Mouse (Mus musculus) forebrain, embryonic 10.5 days (tissue): ENCODE measurements around the gene Plekhg1. TPM values are rescaled to one million over a fixed set of nuclear protein-coding genes. Genes with fewer than 3 reads are reported as not detected.

ENCODE experiments used
- DNase-seq: peaks from one replicate; pipeline ENCODE4 v3.0.0-alpha.2; 2017; ENCODE audit warnings: low spot score; ENCODE audit errors: extremely low spot score
- H3K27ac ChIP-seq: fragments of 300-500 bp; sonication (generic); 2 replicates; pipeline ENCODE4 v1.5.1; 2016; ENCODE audit warnings: mild to moderate bottlenecking
- H3K27me3 ChIP-seq: fragments of 300-500 bp; sonication (generic); 2 replicates; pipeline ENCODE4 v1.6.1; 2016; ENCODE audit warnings: mild to moderate bottlenecking; ENCODE audit not compliant: poor library complexity, severe bottlenecking
- H3K36me3 ChIP-seq: fragments of 300-500 bp; sonication (generic); replicated peaks from 2 replicates; pipeline ENCODE4 v1.6.1; 2016; ENCODE audit warnings: mild to moderate bottlenecking, moderate library complexity
- H3K4me1 ChIP-seq: fragments of 300-500 bp; sonication (generic); 2 replicates; pipeline ENCODE4 v1.6.1; 2016
- H3K4me3 ChIP-seq: fragments of 300-500 bp; sonication (generic); 2 replicates; pipeline ENCODE4 v1.5.1; 2016; ENCODE audit warnings: mild to moderate bottlenecking, moderate library complexity
- H3K9me3 ChIP-seq: fragments of 300-500 bp; sonication (generic); 2 replicates; pipeline ENCODE4 v1.6.1; 2016; ENCODE audit warnings: mild to moderate bottlenecking, moderate library complexity
- WGBS: fragments of 180-500 bp; shearing (Covaris S2); methylation state at CpG from one replicate; pipeline ENCODE4 v1.1.7; 2016; 5-methylcytosine and 5-hydroxymethylcytosine counted together
- polyA plus RNA-seq: library from polyadenylated mRNA; unstranded; fragments of >200 nt; fragmentation: Nextera tagmentation; extraction: Ambion mirVana; gene quantifications from 2 replicates; pipeline ENCODE4 v1.2.1, GENCODE M21; 2016

Gene Plekhg1
- polyA plus RNA-seq, 1 experiment from 2014 or later, result 12.0 TPM

- Histone ChIP-seq H3K27ac (no peak overlapping the region), H3K4me1 (peaks cover 7% of the 10 kb centered on the region; the same call in 1 of the 2 replicates), H3K27me3 (no peaks in the 10 kb centered on the region), H3K9me3 (no peaks in the 10 kb centered on the region), H3K4me3 (no peak overlapping the region), H3K36me3 (no peaks in the 10 kb centered on the region)
- no peak for DNase-seq
- whole genome bisulfite sequencing, result 91% methylated on average over 1 of the region's 1 CpGs
Measured at GRCm38 (mm10) chr10:3749580-3749979, 9.4 kb downstream of the Plekhg1 start.

GRCm38 (mm10) chr10:3761992-3762391 is 21.8 kb downstream of the Plekhg1 start:
- no peak for DNase-seq
- H3K27ac ChIP-seq, result no peak overlapping the region
- no peaks in the 10 kb centered on the region for H3K9me3 ChIP-seq
- H3K27me3 ChIP-seq, result no peaks in the 10 kb centered on the region
- 84% methylated on average over 5 of the region's 5 CpGs for WGBS
- no peaks in the 10 kb centered on the region for H3K36me3 ChIP-seq
- no peak overlapping the region for H3K4me3 ChIP-seq
- peaks cover 30% of the 10 kb centered on the region for H3K4me1 ChIP-seq

- H3K9me3 ChIP-seq, result no peaks in the 10 kb centered on the region
- H3K27me3 ChIP-seq, result no peaks in the 10 kb centered on the region
- H3K36me3 ChIP-seq, result no peaks in the 10 kb centered on the region
- H3K4me3 ChIP-seq, result no peak overlapping the region
- no peak overlapping the region for H3K27ac ChIP-seq
- WGBS, result 78% methylated on average over 3 of the region's 3 CpGs
- DNase-seq, result no peak
- peaks cover 22% of the 10 kb centered on the region for H3K4me1 ChIP-seq
Measured at GRCm38 (mm10) chr10:3763199-3763598, 23.0 kb downstream of the Plekhg1 start.

- H3K27ac ChIP-seq, result no peak overlapping the region
- peaks cover 6% of the 10 kb centered on the region; the same call in 1 of the 2 replicates for H3K36me3 ChIP-seq
- WGBS, result 95% methylated on average over 5 of the region's 5 CpGs
- DNase-seq, result no peak
- peaks cover 4% of the 10 kb centered on the region; the same call in 1 of the 2 replicates for H3K9me3 ChIP-seq
- H3K4me3 ChIP-seq, result no peak overlapping the region
- H3K27me3 ChIP-seq, result no peaks in the 10 kb centered on the region
- H3K4me1 ChIP-seq, result no peaks in the 10 kb centered on the region
Measured at GRCm38 (mm10) chr10:3769131-3769530, 29.0 kb downstream of the Plekhg1 start.

GRCm38 (mm10) chr10:3774330-3774729 is 34.2 kb downstream of the Plekhg1 start:
- DNase-seq, result no peak
- 92% methylated on average over 2 of the region's 2 CpGs for WGBS
- peaks cover 6% of the 10 kb centered on the region; the same call in 1 of the 2 replicates for H3K36me3 ChIP-seq
- H3K4me3 ChIP-seq, result no peak overlapping the region
- H3K9me3 ChIP-seq, result peaks cover 4% of the 10 kb centered on the region; the same call in 1 of the 2 replicates
- H3K27ac ChIP-seq, result no peak overlapping the region
- H3K27me3 ChIP-seq, result no peaks in the 10 kb centered on the region
- H3K4me1 ChIP-seq, result no peaks in the 10 kb centered on the region

- Histone ChIP-seq H3K4me3 (no peak overlapping the region), H3K9me3 (peaks cover 4% of the 10 kb centered on the region; the same call in 1 of the 2 replicates), H3K27me3 (no peaks in the 10 kb centered on the region), H3K27ac (no peak overlapping the region), H3K36me3 (peaks cover 6% of the 10 kb centered on the region; the same call in 1 of the 2 replicates), H3K4me1 (no peaks in the 10 kb centered on the region)
- 91% methylated on average over 2 of the region's 2 CpGs for WGBS
- DNase-seq, result no peak
Measured at GRCm38 (mm10) chr10:3776761-3777160, 36.6 kb downstream of the Plekhg1 start.

- 99% methylated on average over 4 of the region's 4 CpGs for WGBS
- H3K27me3 ChIP-seq, result no peaks in the 10 kb centered on the region
- H3K4me1 ChIP-seq, result no peaks in the 10 kb centered on the region
Measured at GRCm38 (mm10) chr10:3785362-3785761, 45.2 kb downstream of the Plekhg1 start.

GRCm38 (mm10) chr10:3786531-3786930 is 46.4 kb downstream of the Plekhg1 start:
- 92% methylated on average over 4 of the region's 4 CpGs for WGBS
- Histone ChIP-seq H3K27ac (no peak overlapping the region), H3K27me3 (no peaks in the 10 kb centered on the region), H3K4me3 (no peak overlapping the region), H3K4me1 (no peaks in the 10 kb centered on the region), H3K9me3 (no peaks in the 10 kb centered on the region), H3K36me3 (no peaks in the 10 kb centered on the region)
- no peak for DNase-seq

More at GRCm38 (mm10) chr10:3785362-3785761, 45.2 kb downstream of the Plekhg1 start:
- no peaks in the 10 kb centered on the region for H3K9me3 ChIP-seq
- no peak overlapping the region for H3K4me3 ChIP-seq
- no peaks in the 10 kb centered on the region for H3K36me3 ChIP-seq
- no peak overlapping the region for H3K27ac ChIP-seq
- no peak for DNase-seq

- H3K27me3 ChIP-seq, result no peaks in the 10 kb centered on the region
- no peaks in the 10 kb centered on the region for H3K4me1 ChIP-seq
- no peak overlapping the region for H3K27ac ChIP-seq
- H3K9me3 ChIP-seq, result no peaks in the 10 kb centered on the region
- H3K36me3 ChIP-seq, result no peaks in the 10 kb centered on the region
- H3K4me3 ChIP-seq, result no peak overlapping the region
- no peak for DNase-seq
- 86% methylated on average over 5 of the region's 5 CpGs for WGBS
Measured at GRCm38 (mm10) chr10:3787006-3787405, 46.8 kb downstream of the Plekhg1 start.

- Histone ChIP-seq H3K27ac (no peak overlapping the region), H3K9me3 (no peaks in the 10 kb centered on the region), H3K36me3 (no peaks in the 10 kb centered on the region), H3K4me1 (peaks cover 5% of the 10 kb centered on the region), H3K27me3 (no peaks in the 10 kb centered on the region), H3K4me3 (no peak overlapping the region)
- WGBS, result 89% methylated on average over 3 of the region's 3 CpGs
- DNase-seq, result no peak
Measured at GRCm38 (mm10) chr10:3793825-3794224, 53.7 kb downstream of the Plekhg1 start.

- no peaks in the 10 kb centered on the region for H3K9me3 ChIP-seq
- no peaks in the 10 kb centered on the region for H3K27me3 ChIP-seq
- no peak for DNase-seq
- H3K27ac ChIP-seq, result no peak overlapping the region
- no peaks in the 10 kb centered on the region; the same call in 1 of the 2 replicates for H3K36me3 ChIP-seq
- H3K4me3 ChIP-seq, result no peak overlapping the region
- no peaks in the 10 kb centered on the region for H3K4me1 ChIP-seq
Measured at GRCm38 (mm10) chr10:3799455-3799854, 59.3 kb downstream of the Plekhg1 start.

- DNase-seq, result no peak
- Histone ChIP-seq H3K36me3 (no peaks in the 10 kb centered on the region; the same call in 1 of the 2 replicates), H3K4me3 (no peak overlapping the region), H3K4me1 (no peaks in the 10 kb centered on the region), H3K9me3 (no peaks in the 10 kb centered on the region), H3K27me3 (no peaks in the 10 kb centered on the region), H3K27ac (no peak overlapping the region)
- WGBS, result 81% methylated on average over 6 of the region's 6 CpGs
Measured at GRCm38 (mm10) chr10:3801254-3801653, 61.1 kb downstream of the Plekhg1 start.

- WGBS, result 48% methylated on average over 3 of the region's 3 CpGs
- Histone ChIP-seq H3K4me3 (no peak overlapping the region), H3K36me3 (no peaks in the 10 kb centered on the region; the same call in 1 of the 2 replicates), H3K9me3 (no peaks in the 10 kb centered on the region), H3K27me3 (no peaks in the 10 kb centered on the region), H3K27ac (no peak overlapping the region), H3K4me1 (no peaks in the 10 kb centered on the region)
- no peak for DNase-seq
Measured at GRCm38 (mm10) chr10:3805334-3805733, 65.2 kb downstream of the Plekhg1 start.

GRCm38 (mm10) chr10:3807980-3808379 is 67.8 kb downstream of the Plekhg1 start:
- WGBS, result 90% methylated on average over 3 of the region's 3 CpGs
- Histone ChIP-seq H3K9me3 (no peaks in the 10 kb centered on the region), H3K4me3 (no peak overlapping the region), H3K27ac (no peak overlapping the region), H3K27me3 (no peaks in the 10 kb centered on the region), H3K36me3 (no peaks in the 10 kb centered on the region; the same call in 1 of the 2 replicates), H3K4me1 (0 out of 2 replicates have a peak, but pooled peaks cover 4% of the 10 kb centered on the region)
- no peak for DNase-seq
